Mouse (Mus musculus) spleen, adult 2 months (tissue): ENCODE measurements around the gene 4933428G20Rik. TPM values are rescaled to one million over a fixed set of nuclear protein-coding genes. Genes with fewer than 3 reads are reported as not detected.
A peak's percentile ranks its signal among the peaks of the same experiment; 100 is the strongest.

Experiments
- DNase-seq, 2 experiments: peaks; one replicate each; pipeline versions ENCODE4 v3.0.0 to v3.0.0-alpha.2; 2012 to 2021; ENCODE audit warnings: low spot score in 2 of 2, low read depth in 1 of 2
- H3K27ac ChIP-seq: fragments of 200-500 bp; 2 replicates; pipeline ENCODE4 v1.5.1; 2012; ENCODE audit warnings: low read length, inconsistent platforms; ENCODE audit not compliant: insufficient read depth
- H3K27me3 ChIP-seq: fragments of 200-500 bp; 2 replicates; pipeline ENCODE4 v1.6.1; 2012; ENCODE audit warnings: mild to moderate bottlenecking, moderate library complexity, low read length, inconsistent platforms; ENCODE audit not compliant: control insufficient read depth, insufficient read depth
- H3K36me3 ChIP-seq: fragments of 200-500 bp; 2 replicates; pipeline ENCODE4 v1.6.1; 2012; ENCODE audit warnings: mild to moderate bottlenecking, low read length, inconsistent platforms; ENCODE audit not compliant: control insufficient read depth, insufficient read depth
- H3K4me1 ChIP-seq: fragments of 200-500 bp; 2 replicates; pipeline ENCODE4 v1.6.1; 2011; ENCODE audit warnings: inconsistent platforms; ENCODE audit not compliant: control insufficient read depth, insufficient read depth, insufficient read length
- H3K4me3 ChIP-seq: fragments of 200-500 bp; 2 replicates; pipeline ENCODE4 v1.5.1; 2011; ENCODE audit warnings: mild to moderate bottlenecking, inconsistent platforms; ENCODE audit not compliant: insufficient read depth, insufficient read length; ENCODE audit errors: extremely low read depth
- CTCF ChIP-seq: fragments of 200-500 bp; IDR thresholded peaks from 2 replicates; pipeline ENCODE4 v1.5.1; 2011; ENCODE audit warnings: mild to moderate bottlenecking, inconsistent platforms; ENCODE audit not compliant: insufficient read depth, insufficient read length, insufficient replicate concordance; ENCODE audit errors: extremely low read depth
- POLR2A ChIP-seq: fragments of 200-500 bp; IDR thresholded peaks from 2 replicates; pipeline ENCODE4 v1.6.1; 2011; ENCODE audit warnings: low read depth, low read length, inconsistent platforms
- WGBS: fragments of 180-500 bp; shearing (Covaris S2); methylation state at CpG from one replicate; pipeline ENCODE4 v1.1.7; 2018; 5-methylcytosine and 5-hydroxymethylcytosine counted together
- polyA plus RNA-seq: library from polyadenylated mRNA; depleted of rRNA; stranded (reverse); fragments of >200 nt; gene quantifications from 2 replicates; pipeline ENCODE4 v1.2.3, GENCODE M21; 2012

4933428G20Rik gene
- polyA plus RNA-seq, 1 experiment, result not detected

- WGBS, result 86% methylated on average over 9 of the region's 9 CpGs
- no peak for DNase-seq
- peaks cover 2% of the 10 kb centered on the region for H3K27me3 ChIP-seq
- no peaks in the 10 kb centered on the region for H3K36me3 ChIP-seq
- no peak overlapping the region for H3K4me3 ChIP-seq
- H3K4me1 ChIP-seq, result no peaks in the 10 kb centered on the region
- TF ChIP-seq CTCF, result no peak
- TF ChIP-seq POLR2A, result no peak
- H3K27ac ChIP-seq, result no peak overlapping the region
Observed at GRCm38 (mm10) chr11:97524306-97524705, 24.2 kb upstream of the 4933428G20Rik start.

GRCm38 (mm10) chr11:97523827-97524261, 23.7 kb upstream of the 4933428G20Rik start:
- Histone ChIP-seq H3K27ac (no peak overlapping the region), H3K4me1 (no peaks in the 10 kb centered on the region), H3K4me3 (no peak overlapping the region), H3K27me3 (peaks cover 2% of the 10 kb centered on the region), H3K36me3 (no peaks in the 10 kb centered on the region)
- no peak for TF ChIP-seq CTCF
- no peak for TF ChIP-seq POLR2A
- 56% methylated on average over 1 of the region's 1 CpGs for WGBS
- no peak for DNase-seq

GRCm38 (mm10) chr11:97523107-97523506, 23.0 kb upstream of the 4933428G20Rik start:
- DNase-seq, result no peak
- H3K4me1 ChIP-seq, result no peaks in the 10 kb centered on the region
- H3K36me3 ChIP-seq, result no peaks in the 10 kb centered on the region
- H3K27me3 ChIP-seq, result peaks cover 2% of the 10 kb centered on the region
- TF ChIP-seq POLR2A (no peak), CTCF (no peak)
- WGBS, result 90% methylated on average over 14 of the region's 14 CpGs
- no peak overlapping the region for H3K4me3 ChIP-seq
- H3K27ac ChIP-seq, result no peak overlapping the region

GRCm38 (mm10) chr11:97521741-97522474, 21.8 kb upstream of the 4933428G20Rik start:
- H3K4me3 ChIP-seq, result no peak overlapping the region
- H3K27me3 ChIP-seq, result peaks cover 2% of the 10 kb centered on the region
- TF ChIP-seq CTCF (no peak), POLR2A (no peak)
- no peak for DNase-seq
- H3K4me1 ChIP-seq, result no peaks in the 10 kb centered on the region
- H3K36me3 ChIP-seq, result no peaks in the 10 kb centered on the region
- 87% methylated on average over 29 of the region's 29 CpGs for WGBS
- no peak overlapping the region for H3K27ac ChIP-seq

GRCm38 (mm10) chr11:97520541-97520940, 20.4 kb upstream of the 4933428G20Rik start:
- Histone ChIP-seq H3K4me3 (no peak overlapping the region), H3K36me3 (no peaks in the 10 kb centered on the region), H3K27ac (no peak overlapping the region), H3K27me3 (peaks cover 2% of the 10 kb centered on the region; the same call in 1 of the 2 replicates), H3K4me1 (no peaks in the 10 kb centered on the region)
- no peak for DNase-seq
- 91% methylated on average over 7 of the region's 7 CpGs for WGBS
- no peak for TF ChIP-seq CTCF
- no peak for TF ChIP-seq POLR2A

GRCm38 (mm10) chr11:97513066-97513465, 12.9 kb upstream of the 4933428G20Rik start:
- Histone ChIP-seq H3K27me3 (no peaks in the 10 kb centered on the region), H3K27ac (no peak overlapping the region), H3K36me3 (no peaks in the 10 kb centered on the region), H3K4me3 (no peak overlapping the region), H3K4me1 (peaks cover 11% of the 10 kb centered on the region; the same call in 1 of the 2 replicates)
- no peak for DNase-seq
- WGBS, result 93% methylated on average over 3 of the region's 3 CpGs
- TF ChIP-seq POLR2A, result no peak
- no peak for TF ChIP-seq CTCF

- TF ChIP-seq CTCF (no peak), POLR2A (no peak)
- peaks cover 11% of the 10 kb centered on the region; the same call in 1 of the 2 replicates for H3K4me1 ChIP-seq
- WGBS, result 73% methylated on average over 6 of the region's 6 CpGs
- no peak for DNase-seq
- no peaks in the 10 kb centered on the region for H3K36me3 ChIP-seq
- peak overlapping the region; percentile 51; the same call in 1 of the 2 replicates for H3K4me3 ChIP-seq
- peak overlapping the region; percentile 67; the same call in 1 of the 2 replicates for H3K27ac ChIP-seq
- no peaks in the 10 kb centered on the region for H3K27me3 ChIP-seq
Observed at GRCm38 (mm10) chr11:97512511-97512910, 12.4 kb upstream of the 4933428G20Rik start.
